Mouse (Mus musculus) Patski (cell line): ENCODE results near the gene Cdc42se2. TPM values are rescaled to one million over a fixed set of nuclear protein-coding genes. Genes with fewer than 3 reads are reported as not detected.

ENCODE experiments used
- ATAC-seq: fragments of 100-300 bp; one replicate; pipeline ENCODE4 v1.8.0; 2021
- CTCF ChIA-PET: fragments of 350-600 bp; sonication (Branson Sonifier 250); formaldehyde crosslinking; loops from one replicate; lab custom pipeline; 2022; ENCODE audit warnings: inconsistent platforms; lab: Charles Lee
- POLR2A ChIA-PET: fragments of 350-600 bp; sonication (Branson Sonifier 250); formaldehyde crosslinking; loops from one replicate; lab custom pipeline; 2022; ENCODE audit warnings: antibody characterized with exemption, inconsistent platforms; lab: Charles Lee
- DNase-seq: peaks from one replicate; pipeline ENCODE4 v3.0.0-alpha.2; 2011; ENCODE audit warnings: low read depth, low spot score
- H3K27me3 ChIP-seq: fragments of 371-371 bp; one replicate; pipeline ENCODE4 v1.5.1; 2021
- CTCF ChIP-seq: fragments of 100-300 bp; IDR thresholded peaks from one replicate; pipeline ENCODE4 v1.5.1; 2021
- in situ Hi-C: fragments of 300-500 bp; cut with MboI; formaldehyde crosslinking; loops from 3 replicates; pipeline ENCODE4 v1.11.1; 2018; ENCODE audit warnings: low pct_unique_long_range_greater_than_20kb, mixed read lengths
- polyA plus RNA-seq: library from polyadenylated mRNA; unstranded; gene quantifications from one replicate; pipeline ENCODE4 v1.2.3, GENCODE M21; 2021

Cdc42se2 gene
- polyA plus RNA-seq, 1 experiment from 2014 or later, result 66.1 TPM

GRCm38 (mm10) chr11:54717893-54718292 lies 69.6 kb downstream of the Cdc42se2 start:
- POLR2A ChIA-PET, result interaction anchor here (1.4 kb wide), 1 partner anchor 9 kb away, joined by 3 read pairs; no protein-coding TSS in a partner anchor
- CTCF ChIA-PET, result interaction anchor here (0.7 to 1.5 kb wide), 2 partner anchors 9 kb away, joined by 3 to 4 read pairs; no protein-coding TSS in a partner anchor
- ATAC-seq, result no peak
- in situ Hi-C loops, result no loop called here
- no peak for TF ChIP-seq CTCF
- no peak for DNase-seq
- no peaks in the 10 kb centered on the region for H3K27me3 ChIP-seq

GRCm38 (mm10) chr11:54712849-54713248 lies 74.6 kb downstream of the Cdc42se2 start:
- no peaks in the 10 kb centered on the region for H3K27me3 ChIP-seq
- DNase-seq (no peak), ATAC-seq (no peak)
- CTCF ChIA-PET, result interaction anchor here (1.3 to 1.5 kb wide), 2 partner anchors 15 to 104 kb away, joined by 3 read pairs; no protein-coding TSS in a partner anchor
- TF ChIP-seq CTCF, result no peak
- in situ Hi-C loops, result no loop called here
- POLR2A ChIA-PET, result interaction anchor here (1.0 kb wide), 1 partner anchor 21 kb away, joined by 3 read pairs; no protein-coding TSS in a partner anchor

- no peak for TF ChIP-seq CTCF
- in situ Hi-C loops, result no loop called here
- no peak for ATAC-seq
- CTCF ChIA-PET, result interaction anchor here (1.3 to 5.7 kb wide), 3 partner anchors 10 to 149 kb away, joined by 3 to 21 read pairs (median 3); partner anchors contain the start of gene Lyrm7
- POLR2A ChIA-PET, result no interaction called here
- no peak for DNase-seq
- H3K27me3 ChIP-seq, result no peaks in the 10 kb centered on the region
Measured at GRCm38 (mm10) chr11:54710512-54711293, 76.8 kb downstream of the Cdc42se2 start.

GRCm38 (mm10) chr11:54709645-54710044 lies 77.8 kb downstream of the Cdc42se2 start:
- no peak for DNase-seq
- no peak for ATAC-seq
- in situ Hi-C loops, result loop anchor here (5.0 kb wide), 1 partner anchor 153 kb away; the partner anchor contains the start of gene Lyrm7
- H3K27me3 ChIP-seq, result no peaks in the 10 kb centered on the region
- POLR2A ChIA-PET, result no interaction called here
- CTCF ChIA-PET, result interaction anchor here (1.2 to 5.7 kb wide), 7 partner anchors 9 to 150 kb away, joined by 3 to 21 read pairs (median 3); partner anchors contain the start of gene Lyrm7
- TF ChIP-seq CTCF, result no peak

- no peak for TF ChIP-seq CTCF
- ChIA-PET POLR2A (interaction anchor here (0.7 to 1.2 kb wide), 2 partner anchors 100 to 151 kb away, joined by 3 to 5 read pairs; no protein-coding TSS in a partner anchor), CTCF (interaction anchor here (1.2 to 5.7 kb wide), 3 partner anchors 9 to 152 kb away, joined by 3 to 21 read pairs (median 4); partner anchors contain the start of gene Lyrm7)
- DNase-seq (no peak), ATAC-seq (no peak)
- H3K27me3 ChIP-seq, result no peaks in the 10 kb centered on the region
- in situ Hi-C loops, result loop anchor here (5.0 kb wide), 1 partner anchor 154 kb away; the partner anchor contains the start of gene Lyrm7
Measured at GRCm38 (mm10) chr11:54708153-54708552, 79.3 kb downstream of the Cdc42se2 start.

- peak; percentile 76 for TF ChIP-seq CTCF
- in situ Hi-C loops, result no loop called here
- ATAC-seq (no peak), DNase-seq (no peak)
- H3K27me3 ChIP-seq, result no peaks in the 10 kb centered on the region
- POLR2A ChIA-PET, result no interaction called here
- CTCF ChIA-PET, result no interaction called here
Measured at GRCm38 (mm10) chr11:54703306-54703705, 84.2 kb downstream of the Cdc42se2 start.

- ChIA-PET CTCF (interaction anchor here (1.4 kb wide), 1 partner anchor 158 kb away, joined by 7 read pairs; no protein-coding TSS in a partner anchor), POLR2A (no interaction called here)
- no peak for TF ChIP-seq CTCF
- ATAC-seq (no peak), DNase-seq (no peak)
- in situ Hi-C loops, result no loop called here
- no peaks in the 10 kb centered on the region for H3K27me3 ChIP-seq
Measured at GRCm38 (mm10) chr11:54701848-54702247, 85.6 kb downstream of the Cdc42se2 start.

- no peak for ATAC-seq
- POLR2A ChIA-PET, result no interaction called here
- CTCF ChIA-PET, result no interaction called here
- DNase-seq, result no peak
- H3K27me3 ChIP-seq, result no peaks in the 10 kb centered on the region
- no peak for TF ChIP-seq CTCF
- in situ Hi-C loops, result no loop called here
Measured at GRCm38 (mm10) chr11:54699972-54700371, 87.5 kb downstream of the Cdc42se2 start.

- in situ Hi-C loops, result no loop called here
- ChIA-PET CTCF (interaction anchor here (1.0 kb wide), 1 partner anchor 11 kb away, joined by 3 read pairs; no protein-coding TSS in a partner anchor), POLR2A (no interaction called here)
- no peak for ATAC-seq
- TF ChIP-seq CTCF, result no peak
- H3K27me3 ChIP-seq, result no peaks in the 10 kb centered on the region
- DNase-seq, result no peak
Measured at GRCm38 (mm10) chr11:54698636-54699035, 88.8 kb downstream of the Cdc42se2 start.

GRCm38 (mm10) chr11:54697611-54698010 lies 89.9 kb downstream of the Cdc42se2 start:
- in situ Hi-C loops, result no loop called here
- H3K27me3 ChIP-seq, result no peaks in the 10 kb centered on the region
- CTCF ChIA-PET, result interaction anchor here (1.0 kb wide), 1 partner anchor 12 kb away, joined by 3 read pairs; no protein-coding TSS in a partner anchor
- no peak for DNase-seq
- no peak for TF ChIP-seq CTCF
- POLR2A ChIA-PET, result no interaction called here
- ATAC-seq, result no peak
